Mouse (Mus musculus) lung, embryonic 15.5 days (tissue): ENCODE results near the gene Jmjd1c. TPM values are rescaled to one million over a fixed set of nuclear protein-coding genes. Genes with fewer than 3 reads are reported as not detected.

Experiments used
- ATAC-seq: fragments of 200-750 bp; cut with Nextera tagmentation; 2 replicates; pipeline ENCODE4 v1.8.0; 2017; ENCODE audit warnings: moderate number of reproducible peaks, borderline replicate concordance; ENCODE audit not compliant: low FRiP score, low TSS enrichment; ENCODE audit errors: extremely low read depth
- H3K27ac ChIP-seq: fragments of 300-500 bp; sonication (generic); 2 replicates; pipeline ENCODE4 v1.5.1; 2015; ENCODE audit warnings: moderate library complexity, mild to moderate bottlenecking, inconsistent platforms
- H3K27me3 ChIP-seq: fragments of 300-500 bp; sonication (generic); 2 replicates; pipeline ENCODE4 v1.6.1; 2015; ENCODE audit warnings: inconsistent platforms
- H3K36me3 ChIP-seq: fragments of 300-500 bp; sonication (generic); 2 replicates; pipeline ENCODE4 v1.6.1; 2015; ENCODE audit warnings: inconsistent platforms
- H3K4me1 ChIP-seq: fragments of 300-500 bp; sonication (generic); 2 replicates; pipeline ENCODE4 v1.6.1; 2015; ENCODE audit warnings: inconsistent platforms
- H3K4me2 ChIP-seq: fragments of 300-500 bp; sonication (generic); 2 replicates; pipeline ENCODE4 v1.6.1; 2015; ENCODE audit warnings: inconsistent platforms, mild to moderate bottlenecking, moderate library complexity
- H3K4me3 ChIP-seq: fragments of 300-500 bp; sonication (generic); 2 replicates; pipeline ENCODE4 v1.5.1; 2015; ENCODE audit warnings: mild to moderate bottlenecking, inconsistent platforms
- H3K9ac ChIP-seq: fragments of 300-500 bp; sonication (generic); 2 replicates; pipeline ENCODE4 v1.6.1; 2015; ENCODE audit warnings: inconsistent platforms
- H3K9me3 ChIP-seq: fragments of 300-500 bp; sonication (generic); 2 replicates; pipeline ENCODE4 v1.6.1; 2016; ENCODE audit warnings: inconsistent platforms
- WGBS: fragments of 180-500 bp; shearing (Covaris S2); methylation state at CpG from one replicate; pipeline ENCODE4 v1.1.7; 2015; 5-methylcytosine and 5-hydroxymethylcytosine counted together
- polyA plus RNA-seq: library from polyadenylated mRNA; unstranded; fragments of >200 nt; fragmentation: Nextera tagmentation; extraction: Ambion mirVana; gene quantifications from 2 replicates; pipeline ENCODE4 v1.2.1, GENCODE M21; 2015

Jmjd1c gene
- polyA plus RNA-seq, 1 experiment from 2014 or later = 30.7 TPM

GRCm38 (mm10) chr10:67225528-67225927 lies 129.6 kb downstream of the Jmjd1c start:
- H3K27me3 ChIP-seq = no peaks in the 10 kb centered on the region
- ATAC-seq = no peak
- WGBS = 84% methylated on average over 6 of the region's 6 CpGs
- H3K9ac ChIP-seq = no peak overlapping the region
- no peak overlapping the region for H3K4me3 ChIP-seq
- H3K4me2 ChIP-seq = no peak overlapping the region
- no peaks in the 10 kb centered on the region for H3K9me3 ChIP-seq
- H3K36me3 ChIP-seq = peaks cover 27% of the 10 kb centered on the region
- H3K27ac ChIP-seq = peak overlapping the region; percentile 46; the same call in 1 of the 2 replicates
- H3K4me1 ChIP-seq = peaks cover 8% of the 10 kb centered on the region; the same call in 1 of the 2 replicates

GRCm38 (mm10) chr10:67226109-67226508 lies 130.2 kb downstream of the Jmjd1c start:
- peak; percentile 72; the same call in 1 of the 2 replicates for ATAC-seq
- Histone ChIP-seq H3K36me3 (peaks cover 31% of the 10 kb centered on the region), H3K4me2 (no peak overlapping the region), H3K9me3 (no peaks in the 10 kb centered on the region), H3K4me1 (peaks cover 8% of the 10 kb centered on the region; the same call in 1 of the 2 replicates), H3K27ac (peak overlapping the region; percentile 46; the same call in 1 of the 2 replicates), H3K27me3 (no peaks in the 10 kb centered on the region), H3K4me3 (no peak overlapping the region), H3K9ac (no peak overlapping the region)
- 57% methylated on average over 7 of the region's 7 CpGs for WGBS

- H3K27ac ChIP-seq = 0 out of 2 replicates have a peak overlapping the region, but pooled peaks have one; percentile 46
- peaks cover 8% of the 10 kb centered on the region; the same call in 1 of the 2 replicates for H3K4me1 ChIP-seq
- H3K9me3 ChIP-seq = no peaks in the 10 kb centered on the region
- peaks cover 35% of the 10 kb centered on the region for H3K36me3 ChIP-seq
- H3K4me3 ChIP-seq = no peak overlapping the region
- 85% methylated on average over 14 of the region's 14 CpGs for WGBS
- H3K9ac ChIP-seq = no peak overlapping the region
- H3K27me3 ChIP-seq = no peaks in the 10 kb centered on the region
- no peak overlapping the region for H3K4me2 ChIP-seq
- no peak for ATAC-seq
These were observed 130.6 kb downstream of the Jmjd1c start for GRCm38 (mm10) chr10:67226543-67226942.

GRCm38 (mm10) chr10:67230439-67230838 lies 134.5 kb downstream of the Jmjd1c start:
- peaks cover 8% of the 10 kb centered on the region; the same call in 1 of the 2 replicates for H3K4me1 ChIP-seq
- no peak for ATAC-seq
- no peak overlapping the region for H3K4me3 ChIP-seq
- H3K27me3 ChIP-seq = no peaks in the 10 kb centered on the region
- H3K36me3 ChIP-seq = peaks cover 42% of the 10 kb centered on the region
- no peak overlapping the region for H3K27ac ChIP-seq
- H3K9me3 ChIP-seq = no peaks in the 10 kb centered on the region
- no peak overlapping the region for H3K4me2 ChIP-seq
- WGBS = 71% methylated on average over 6 of the region's 6 CpGs
- no peak overlapping the region for H3K9ac ChIP-seq

GRCm38 (mm10) chr10:67247145-67247544 lies 151.2 kb downstream of the Jmjd1c start:
- no peaks in the 10 kb centered on the region for H3K27me3 ChIP-seq
- no peak overlapping the region for H3K4me2 ChIP-seq
- no peak for ATAC-seq
- WGBS = 93% methylated on average over 4 of the region's 4 CpGs
- H3K9ac ChIP-seq = no peak overlapping the region
- peaks cover 42% of the 10 kb centered on the region for H3K36me3 ChIP-seq
- H3K9me3 ChIP-seq = no peaks in the 10 kb centered on the region
- H3K4me3 ChIP-seq = no peak overlapping the region
- no peaks in the 10 kb centered on the region for H3K4me1 ChIP-seq
- H3K27ac ChIP-seq = no peak overlapping the region

- Histone ChIP-seq H3K4me1 (no peaks in the 10 kb centered on the region), H3K4me3 (no peak overlapping the region), H3K9me3 (no peaks in the 10 kb centered on the region), H3K4me2 (no peak overlapping the region), H3K27me3 (no peaks in the 10 kb centered on the region), H3K36me3 (peaks cover 47% of the 10 kb centered on the region), H3K27ac (no peak overlapping the region), H3K9ac (no peak overlapping the region)
- no peak for ATAC-seq
- WGBS = 70% methylated on average over 2 of the region's 2 CpGs
These were observed 153.6 kb downstream of the Jmjd1c start for GRCm38 (mm10) chr10:67249486-67249885.

- 90% methylated on average over 6 of the region's 6 CpGs for WGBS
- Histone ChIP-seq H3K36me3 (peaks cover 45% of the 10 kb centered on the region), H3K9me3 (no peaks in the 10 kb centered on the region), H3K4me3 (no peak overlapping the region), H3K27ac (no peak overlapping the region), H3K27me3 (no peaks in the 10 kb centered on the region), H3K4me2 (no peak overlapping the region), H3K4me1 (no peaks in the 10 kb centered on the region), H3K9ac (no peak overlapping the region)
- no peak for ATAC-seq
These were observed 154.9 kb downstream of the Jmjd1c start for GRCm38 (mm10) chr10:67250846-67251245.

GRCm38 (mm10) chr10:67252353-67252752 lies 156.4 kb downstream of the Jmjd1c start:
- H3K27ac ChIP-seq = no peak overlapping the region

GRCm38 (mm10) chr10:67253115-67253514 lies 157.2 kb downstream of the Jmjd1c start:
- H3K36me3 ChIP-seq = peaks cover 43% of the 10 kb centered on the region
- no peaks in the 10 kb centered on the region for H3K9me3 ChIP-seq
- no peaks in the 10 kb centered on the region for H3K4me1 ChIP-seq
- H3K27me3 ChIP-seq = no peaks in the 10 kb centered on the region
- H3K27ac ChIP-seq = no peak overlapping the region
- no peak overlapping the region for H3K9ac ChIP-seq
- H3K4me2 ChIP-seq = no peak overlapping the region
- 97% methylated on average over 1 of the region's 1 CpGs for WGBS
- no peak overlapping the region for H3K4me3 ChIP-seq
- ATAC-seq = no peak

More at GRCm38 (mm10) chr10:67252353-67252752, 156.4 kb downstream of the Jmjd1c start:
- Histone ChIP-seq H3K4me2 (no peak overlapping the region), H3K27me3 (no peaks in the 10 kb centered on the region), H3K4me3 (no peak overlapping the region), H3K4me1 (no peaks in the 10 kb centered on the region), H3K36me3 (peaks cover 42% of the 10 kb centered on the region), H3K9ac (no peak overlapping the region), H3K9me3 (no peaks in the 10 kb centered on the region)
- 67% methylated on average over 5 of the region's 5 CpGs for WGBS
- no peak for ATAC-seq

GRCm38 (mm10) chr10:67264852-67265251 lies 168.9 kb downstream of the Jmjd1c start:
- no peak for ATAC-seq
- 50% methylated on average over 1 of the region's 1 CpGs for WGBS
- H3K9ac ChIP-seq = no peak overlapping the region

GRCm38 (mm10) chr10:67275916-67276315 lies 180.0 kb downstream of the Jmjd1c start:
- no peaks in the 10 kb centered on the region for H3K4me1 ChIP-seq
- H3K9me3 ChIP-seq = no peaks in the 10 kb centered on the region

More at GRCm38 (mm10) chr10:67264852-67265251, 168.9 kb downstream of the Jmjd1c start:
- H3K27me3 ChIP-seq = no peaks in the 10 kb centered on the region
- no peak overlapping the region for H3K4me2 ChIP-seq
- H3K27ac ChIP-seq = no peak overlapping the region
- H3K4me3 ChIP-seq = no peak overlapping the region
- H3K36me3 ChIP-seq = peaks cover 26% of the 10 kb centered on the region
- no peaks in the 10 kb centered on the region for H3K4me1 ChIP-seq
- H3K9me3 ChIP-seq = no peaks in the 10 kb centered on the region

GRCm38 (mm10) chr10:67281852-67282251 lies 185.9 kb downstream of the Jmjd1c start:
- no peak overlapping the region for H3K4me2 ChIP-seq
- no peaks in the 10 kb centered on the region for H3K36me3 ChIP-seq
- no peaks in the 10 kb centered on the region for H3K9me3 ChIP-seq
- H3K9ac ChIP-seq = no peak overlapping the region
- no peak overlapping the region for H3K4me3 ChIP-seq
- no peak overlapping the region for H3K27ac ChIP-seq
- peaks cover 24% of the 10 kb centered on the region for H3K4me1 ChIP-seq
- no peaks in the 10 kb centered on the region for H3K27me3 ChIP-seq
- no peak for ATAC-seq
- WGBS = 53% methylated on average over 8 of the region's 8 CpGs

More at GRCm38 (mm10) chr10:67275916-67276315, 180.0 kb downstream of the Jmjd1c start:
- no peak overlapping the region for H3K4me3 ChIP-seq
- H3K27ac ChIP-seq = no peak overlapping the region
- H3K9ac ChIP-seq = no peak overlapping the region
- H3K27me3 ChIP-seq = no peaks in the 10 kb centered on the region
- no peak for ATAC-seq
- H3K4me2 ChIP-seq = no peak overlapping the region
- peaks cover 19% of the 10 kb centered on the region; the same call in 1 of the 2 replicates for H3K36me3 ChIP-seq

GRCm38 (mm10) chr10:67282531-67282930 lies 186.6 kb downstream of the Jmjd1c start:
- Histone ChIP-seq H3K36me3 (no peaks in the 10 kb centered on the region), H3K9ac (no peak overlapping the region), H3K4me1 (peaks cover 24% of the 10 kb centered on the region), H3K27me3 (no peaks in the 10 kb centered on the region), H3K4me2 (no peak overlapping the region), H3K9me3 (no peaks in the 10 kb centered on the region), H3K27ac (no peak overlapping the region), H3K4me3 (no peak overlapping the region)
- ATAC-seq = no peak
- WGBS = 62% methylated on average over 2 of the region's 2 CpGs
